Mouse (Mus musculus): ENCODE measurements at regions not wholly inside any gene's neighbourhood (a gene's known extent, or its start where the extent isn't known, plus 50 kb on each side); places are given as distances from the start of the nearest gene placed in this dataset.

- Histone ChIP-seq H3K27ac (ENCODE audit: insufficient read depth, low read depth, low read length) (no peak overlapping the region), H3K4me1 (ENCODE audit: control insufficient read depth, insufficient read depth, low read length) (peaks cover 6% of the 10 kb centered on the region), H3K4me3 (ENCODE audit: insufficient read depth, low read depth, low read length) (no peak overlapping the region)
- WGBS = 71% methylated on average over 7 of the region's 7 CpGs
- TF ChIP-seq POLR2A (IDR thresholded peaks at IDR 0.05; ENCODE audit: insufficient read depth, low read depth, low read length) (no peak), CTCF (IDR thresholded peaks at IDR 0.05; ENCODE audit: insufficient read depth, low read depth, low read length) (no peak)
Observed at GRCm38 (mm10) chr11:112859309-112859708, 77.3 kb downstream of the Sox9 start.

GRCm38 (mm10) chr11:112860797-112861196, 78.8 kb downstream of the Sox9 start:
- TF ChIP-seq CTCF (IDR thresholded peaks at IDR 0.05; ENCODE audit: insufficient read depth, low read depth, low read length) = no peak
- TF ChIP-seq POLR2A (IDR thresholded peaks at IDR 0.05; ENCODE audit: insufficient read depth, low read depth, low read length) = no peak
- Histone ChIP-seq H3K4me3 (ENCODE audit: insufficient read depth, low read depth, low read length) (no peak overlapping the region), H3K4me1 (ENCODE audit: control insufficient read depth, insufficient read depth, low read length) (peaks cover 6% of the 10 kb centered on the region), H3K27ac (ENCODE audit: insufficient read depth, low read depth, low read length) (no peak overlapping the region)
- WGBS = 33% methylated on average over 11 of the region's 11 CpGs

DNA sequence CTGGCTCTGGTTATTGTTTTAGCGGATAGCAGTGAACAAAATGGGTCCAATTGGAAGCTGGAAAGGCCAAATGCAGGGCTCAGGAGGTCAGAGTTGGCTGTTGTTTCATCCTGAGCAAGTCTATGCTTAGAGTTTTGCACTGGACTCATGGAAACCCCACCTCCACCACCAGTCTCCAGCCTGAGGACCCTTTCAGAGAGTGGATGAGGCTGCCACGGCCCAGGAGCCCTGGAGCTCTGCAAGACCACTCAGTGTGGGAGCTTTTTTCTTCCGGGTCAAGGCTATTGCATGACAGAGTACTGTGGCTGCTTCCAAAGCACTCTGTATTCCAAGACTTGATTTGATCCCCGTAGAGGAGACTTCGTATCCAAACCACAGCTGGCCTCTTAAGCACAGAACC, 79.2 kb downstream of the Sox9 start:
- Histone ChIP-seq H3K27ac (ENCODE audit: insufficient read depth, low read depth, low read length) (no peak overlapping the region), H3K4me3 (ENCODE audit: insufficient read depth, low read depth, low read length) (no peak overlapping the region), H3K4me1 (ENCODE audit: control insufficient read depth, insufficient read depth, low read length) (peaks cover 6% of the 10 kb centered on the region)
- WGBS = 66% methylated on average over 5 of the region's 5 CpGs
- TF ChIP-seq POLR2A (IDR thresholded peaks at IDR 0.05; ENCODE audit: insufficient read depth, low read depth, low read length) (no peak), CTCF (IDR thresholded peaks at IDR 0.05; ENCODE audit: insufficient read depth, low read depth, low read length) (no peak)

- Histone ChIP-seq H3K27ac (ENCODE audit: insufficient read depth, low read depth, low read length) (no peak overlapping the region), H3K4me3 (ENCODE audit: insufficient read depth, low read depth, low read length) (no peak overlapping the region), H3K4me1 (ENCODE audit: control insufficient read depth, insufficient read depth, low read length) (peaks cover 11% of the 10 kb centered on the region)
- TF ChIP-seq POLR2A (IDR thresholded peaks at IDR 0.05; ENCODE audit: insufficient read depth, low read depth, low read length) (no peak), CTCF (IDR thresholded peaks at IDR 0.05; ENCODE audit: insufficient read depth, low read depth, low read length) (no peak)
- WGBS = 92% methylated on average over 9 of the region's 9 CpGs
Observed at GRCm38 (mm10) chr11:112865836-112866235, 83.8 kb downstream of the Sox9 start.

GRCm38 (mm10) chr11:112869571-112869970, 87.5 kb downstream of the Sox9 start:
- Histone ChIP-seq H3K4me3 (ENCODE audit: insufficient read depth, low read depth, low read length) (no peak overlapping the region), H3K27ac (ENCODE audit: insufficient read depth, low read depth, low read length) (no peak overlapping the region), H3K4me1 (ENCODE audit: control insufficient read depth, insufficient read depth, low read length) (peaks cover 8% of the 10 kb centered on the region)
- TF ChIP-seq CTCF (IDR thresholded peaks at IDR 0.05; ENCODE audit: insufficient read depth, low read depth, low read length) (no peak), POLR2A (IDR thresholded peaks at IDR 0.05; ENCODE audit: insufficient read depth, low read depth, low read length) (no peak)
- WGBS = 75% methylated on average over 5 of the region's 5 CpGs

GRCm38 (mm10) chr11:112870201-112871035, 88.4 kb downstream of the Sox9 start:
- WGBS = 16% methylated on average over 17 of the region's 17 CpGs
- peaks cover 8% of the 10 kb centered on the region for H3K4me1 ChIP-seq (ENCODE audit: control insufficient read depth, insufficient read depth, low read length)
- H3K4me3 ChIP-seq (ENCODE audit: insufficient read depth, low read depth, low read length) = no peak overlapping the region
- no peak for TF ChIP-seq POLR2A (IDR thresholded peaks at IDR 0.05; ENCODE audit: insufficient read depth, low read depth, low read length)
- no peak for TF ChIP-seq CTCF (IDR thresholded peaks at IDR 0.05; ENCODE audit: insufficient read depth, low read depth, low read length)
- H3K27ac ChIP-seq (ENCODE audit: insufficient read depth, low read depth, low read length) = no peak overlapping the region

- peaks cover 8% of the 10 kb centered on the region for H3K4me1 ChIP-seq (ENCODE audit: control insufficient read depth, insufficient read depth, low read length)
- WGBS = 65% methylated on average over 11 of the region's 11 CpGs
- H3K4me3 ChIP-seq (ENCODE audit: insufficient read depth, low read depth, low read length) = no peak overlapping the region
- TF ChIP-seq POLR2A (IDR thresholded peaks at IDR 0.05; ENCODE audit: insufficient read depth, low read depth, low read length) (no peak), CTCF (IDR thresholded peaks at IDR 0.05; ENCODE audit: insufficient read depth, low read depth, low read length) (no peak)
- H3K27ac ChIP-seq (ENCODE audit: insufficient read depth, low read depth, low read length) = no peak overlapping the region
Observed at GRCm38 (mm10) chr11:112872677-112873367, 90.8 kb downstream of the Sox9 start.

GRCm38 (mm10) chr11:112874239-112874638, 92.2 kb downstream of the Sox9 start:
- Histone ChIP-seq H3K4me1 (ENCODE audit: control insufficient read depth, insufficient read depth, low read length) (peaks cover 8% of the 10 kb centered on the region), H3K27ac (ENCODE audit: insufficient read depth, low read depth, low read length) (no peak overlapping the region), H3K4me3 (ENCODE audit: insufficient read depth, low read depth, low read length) (no peak overlapping the region)
- no peak for TF ChIP-seq CTCF (IDR thresholded peaks at IDR 0.05; ENCODE audit: insufficient read depth, low read depth, low read length)
- TF ChIP-seq POLR2A (IDR thresholded peaks at IDR 0.05; ENCODE audit: insufficient read depth, low read depth, low read length) = no peak
- 88% methylated on average over 11 of the region's 11 CpGs for whole genome bisulfite sequencing

DNA sequence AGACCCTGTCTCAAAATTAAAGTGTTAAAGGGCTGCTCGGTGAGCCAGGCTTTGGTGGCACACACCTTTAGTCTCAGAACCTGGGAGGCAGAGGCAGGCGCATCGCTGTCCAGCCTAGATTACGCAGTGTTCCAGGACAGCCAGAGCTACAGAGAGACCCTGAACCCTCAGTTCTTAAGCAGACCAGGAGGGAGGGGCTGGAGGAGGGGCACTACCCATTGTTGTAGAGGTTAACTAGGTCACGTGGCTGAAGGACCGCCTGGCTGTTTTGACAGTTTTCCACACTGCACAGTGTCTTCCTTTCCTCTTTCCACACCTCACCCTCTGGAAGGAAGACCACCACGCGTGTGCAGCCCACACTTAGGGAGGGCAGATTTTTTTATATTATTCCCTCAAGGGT, 94.2 kb downstream of the Sox9 start:
- H3K27ac ChIP-seq (ENCODE audit: insufficient read depth, low read depth, low read length) = no peak overlapping the region
- H3K4me1 ChIP-seq (ENCODE audit: control insufficient read depth, insufficient read depth, low read length) = no peaks in the 10 kb centered on the region
- H3K4me3 ChIP-seq (ENCODE audit: insufficient read depth, low read depth, low read length) = no peak overlapping the region
- 73% methylated on average over 8 of the region's 8 CpGs for WGBS
- no peak for TF ChIP-seq CTCF (IDR thresholded peaks at IDR 0.05; ENCODE audit: insufficient read depth, low read depth, low read length)
- no peak for TF ChIP-seq POLR2A (IDR thresholded peaks at IDR 0.05; ENCODE audit: insufficient read depth, low read depth, low read length)

All from olfactory bulb, adult 2 months (tissue).